Mouse (Mus musculus): Measurements from ENCODE around the gene Gpr84. TPM values are rescaled to one million over a fixed set of nuclear protein-coding genes. Genes with fewer than 3 reads are reported as not detected.

Gene Gpr84
- under 1 TPM in 1 of 2 experiments, not detected in 1; 0.32 TPM for total RNA-seq (2023)

DNA sequence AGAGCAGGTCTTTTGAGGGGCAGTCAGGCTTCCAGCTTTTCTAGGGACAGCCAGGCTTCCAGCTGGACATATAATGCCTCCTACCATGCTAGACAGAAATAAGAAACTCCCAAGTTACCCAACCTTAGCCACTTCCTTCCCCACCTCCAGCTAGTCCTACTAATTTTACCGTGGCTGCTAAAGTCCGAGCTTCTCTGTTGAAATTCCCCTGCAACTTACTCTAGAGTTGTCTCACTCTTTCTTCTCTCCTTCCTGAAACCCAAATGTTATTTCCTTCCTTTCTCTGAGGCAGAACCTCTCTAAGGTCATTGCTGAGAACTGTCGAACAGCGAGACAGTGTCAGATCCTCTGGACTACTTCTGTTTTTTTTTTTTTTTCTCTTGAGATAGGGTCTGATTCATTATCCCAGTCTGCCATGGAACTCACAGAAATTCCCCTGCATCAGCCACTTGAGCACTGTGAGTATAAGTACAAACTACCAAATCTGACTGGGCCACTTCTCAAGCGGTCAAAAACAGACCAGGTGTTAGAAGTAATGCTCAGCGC is at the start of gene Gpr84:
Gene Gpr84, minus strand, starts transcription at position 248 of the 546 bp plus-strand sequence.

DNA sequence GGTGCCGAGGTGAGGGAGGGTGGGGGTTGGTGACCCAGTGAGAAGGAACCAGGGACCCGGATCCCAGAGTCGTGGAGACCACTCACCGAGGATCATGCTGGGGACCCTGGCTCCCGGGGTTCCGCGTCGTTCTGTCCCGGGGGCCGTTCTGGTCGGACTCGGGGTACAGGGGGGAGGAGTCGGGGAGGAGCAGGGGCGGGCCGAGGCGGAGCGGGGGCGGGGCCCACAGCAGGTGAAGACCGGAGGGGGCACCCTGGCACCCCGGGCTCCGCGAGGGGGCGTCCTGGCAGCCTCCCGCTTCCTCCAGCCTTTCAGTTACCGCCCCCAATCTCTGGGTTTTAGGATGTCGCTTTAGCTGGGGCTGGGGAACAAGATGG is 29.5 kb upstream of the Gpr84 start, which contains the start of gene Zfp385a:
Gene Zfp385a, minus strand, starts transcription at position 133 of the 377 bp plus-strand sequence.

DNA sequence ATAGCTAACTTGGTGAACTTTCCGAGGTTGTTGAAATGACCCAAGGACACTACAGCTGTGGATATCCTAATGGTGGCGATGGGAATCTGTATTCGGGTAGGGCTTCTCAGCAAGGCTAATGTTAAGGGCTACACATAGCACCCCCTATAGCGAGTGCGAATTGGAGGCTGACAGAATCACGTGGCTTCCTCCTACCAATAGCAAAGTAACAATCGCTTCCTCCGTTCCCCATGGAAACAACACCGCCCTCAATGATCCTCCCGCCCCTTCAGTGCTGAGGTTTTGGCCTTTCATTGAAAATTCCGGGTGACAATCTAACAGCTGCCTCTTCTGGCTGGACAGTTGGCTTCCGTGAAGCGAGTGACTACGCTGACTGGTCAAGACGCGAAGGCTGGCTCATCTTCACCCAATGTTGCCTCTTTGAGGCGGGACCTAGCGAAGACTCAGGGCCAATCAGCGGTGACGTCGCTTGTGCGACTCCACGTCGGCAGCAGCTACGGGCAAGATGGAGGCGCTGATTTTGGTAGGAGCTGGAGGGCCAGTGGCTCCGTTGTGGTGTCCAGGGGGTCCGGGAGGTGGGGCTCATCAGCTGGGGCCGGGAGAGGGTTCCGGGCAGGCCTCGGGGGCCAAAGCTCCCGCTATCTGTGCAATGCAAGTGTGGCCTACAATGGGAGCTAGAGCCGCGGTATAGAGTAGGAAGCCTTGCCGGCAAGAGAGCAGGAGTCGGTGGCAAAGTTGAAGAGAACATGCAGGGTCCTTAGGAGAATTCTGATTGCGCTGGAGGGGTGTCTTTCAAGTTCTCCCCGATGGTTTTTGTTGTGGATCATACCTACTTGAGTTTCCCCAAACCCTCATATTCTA is 37.8 kb downstream of the Gpr84 start, which contains the start of gene Copz1:
Gene Copz1, plus strand, starts transcription at position 296 of the 861 bp plus-strand sequence.

Other genes with a start within 250 kb of the Gpr84 start
- gene Smug1, start 143.5 kb downstream of the Gpr84 start, total RNA-seq (2023), result 10 to 100 TPM; 10.3 to 11.8 TPM
- 10 to 100 TPM; 32.2 to 35.5 TPM for gene Cbx5, start 70.8 kb downstream of the Gpr84 start, total RNA-seq (2023)
- 100 to 1,000 TPM; 534 to 582 TPM for gene Hnrnpa1, start 70.2 kb downstream of the Gpr84 start, total RNA-seq (2023)
- gene Nfe2, start 52.2 kb downstream of the Gpr84 start, total RNA-seq (2023), result under 1 TPM in 1 of 2 experiments, not detected in 1; 0.36 TPM
- gene Copz1, start 37.9 kb downstream of the Gpr84 start, total RNA-seq (2023), result 10 to 100 TPM; 83.7 to 88.2 TPM
- 10 to 100 TPM; 22.7 to 23.8 TPM for gene Zfp385a, start 29.5 kb upstream of the Gpr84 start, total RNA-seq (2023)
- under 1 TPM in 1 of 2 experiments, not detected in 1; 0.32 TPM for gene Itga5, start 56.2 kb upstream of the Gpr84 start, total RNA-seq (2023)
- not detected for gene Gtsf1, start 119.9 kb upstream of the Gpr84 start, total RNA-seq (2023)
- gene Gtsf2, start 137.9 kb upstream of the Gpr84 start, total RNA-seq (2023), result not detected
- gene Nckap1l, start 143.2 kb upstream of the Gpr84 start, total RNA-seq (2023), result 100 to 1,000 TPM; 274 to 276 TPM
- 10 to 100 TPM; 48.0 to 48.6 TPM for gene Pde1b, start 192.4 kb upstream of the Gpr84 start, total RNA-seq (2023)
- gene Ppp1r1a, start 227.4 kb upstream of the Gpr84 start, total RNA-seq (2023), result not detected

Measured in B cell, adult 67 days (primary cell).